Mouse (Mus musculus): ENCODE measurements around the gene Slc25a45.

The Slc25a45 gene

DNA sequence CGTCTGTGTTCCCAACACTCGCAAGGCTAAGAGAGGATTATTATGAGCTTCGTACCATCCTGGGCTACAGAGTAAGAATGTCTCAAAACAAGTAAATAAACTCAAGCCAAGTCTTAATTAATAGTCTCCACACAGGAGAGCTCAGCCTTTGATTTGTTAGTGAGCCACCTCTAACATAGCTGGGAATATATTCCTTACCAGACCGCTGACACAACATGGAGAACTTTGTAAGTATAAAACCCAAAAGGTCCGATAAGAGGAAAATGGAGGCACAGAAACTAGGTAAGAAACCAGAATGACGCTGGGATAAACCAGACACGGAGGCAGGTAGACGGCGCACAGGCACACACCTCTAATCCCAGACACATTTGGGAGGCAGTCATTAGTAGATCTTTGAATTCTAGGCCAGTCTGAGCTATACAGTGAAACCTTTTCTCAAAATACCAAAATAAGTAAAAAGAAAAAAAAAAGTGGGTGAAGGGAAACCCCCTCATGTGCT is 36.7 kb upstream of the Slc25a45 start:
- no peak for DNase-seq

DNA sequence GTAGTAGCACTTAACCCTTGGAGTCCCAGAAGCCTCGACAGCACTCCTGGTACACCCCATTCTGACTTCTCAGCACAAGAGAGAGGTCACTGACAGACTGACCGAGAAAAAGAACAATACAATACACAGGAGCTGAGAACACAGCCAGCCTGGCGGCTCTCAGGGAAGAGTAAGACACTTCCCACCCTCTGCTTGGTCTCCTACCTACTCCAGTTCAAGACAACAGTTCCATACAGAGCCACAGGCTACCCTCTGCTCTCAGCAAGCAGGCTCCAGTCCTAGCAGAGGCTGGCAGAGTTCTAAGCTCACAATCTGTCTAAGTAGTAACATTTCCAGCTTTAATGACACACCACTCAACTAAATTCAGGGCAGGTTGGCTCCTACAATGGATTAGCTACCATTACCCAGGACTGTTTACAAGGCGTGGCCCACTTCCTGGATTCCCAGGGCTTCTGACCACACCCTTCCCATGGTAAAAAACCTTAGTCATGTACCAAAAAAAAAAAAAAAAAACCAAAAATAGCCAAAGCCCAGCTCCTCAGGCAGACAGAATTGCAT is 36.1 kb upstream of the Slc25a45 start:
- DNase-seq = peak; percentile 62

DNA sequence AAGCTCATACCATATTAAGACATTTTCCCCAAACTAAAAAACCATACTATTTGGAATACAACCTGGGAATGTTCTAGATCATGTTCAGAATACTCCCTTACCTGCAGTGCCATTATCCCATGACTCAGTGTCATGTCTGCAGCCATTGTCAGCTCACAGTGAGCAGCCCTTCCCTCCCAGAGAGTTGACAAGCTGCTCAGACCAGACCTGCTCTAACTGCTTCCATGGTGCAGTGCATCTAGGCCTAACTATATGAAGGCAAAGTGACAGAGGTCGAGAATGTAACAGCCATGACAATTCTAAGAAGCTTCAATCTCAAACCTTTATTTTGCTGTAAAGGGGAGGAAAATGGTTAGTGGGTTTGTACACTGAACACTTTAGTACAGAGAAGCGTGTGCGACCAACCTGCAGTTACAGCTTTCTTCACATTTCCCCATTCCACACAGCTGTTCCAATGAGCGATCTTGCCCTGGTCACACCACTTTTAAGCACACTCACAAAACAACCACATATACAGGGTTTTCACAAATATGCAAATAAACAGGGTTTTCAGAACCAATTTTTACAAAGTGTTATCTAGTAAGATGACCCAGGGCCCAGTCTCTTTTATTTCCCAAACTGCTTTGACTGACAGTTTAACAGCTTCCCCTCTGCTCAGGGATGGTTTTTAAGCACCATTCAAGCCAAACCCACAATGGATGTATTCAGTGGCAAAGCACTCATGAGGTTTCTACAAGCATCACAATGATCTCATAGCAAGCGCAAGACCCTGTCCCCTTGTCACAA is 35.4 kb upstream of the Slc25a45 start:
- no peak for DNase-seq

DNA sequence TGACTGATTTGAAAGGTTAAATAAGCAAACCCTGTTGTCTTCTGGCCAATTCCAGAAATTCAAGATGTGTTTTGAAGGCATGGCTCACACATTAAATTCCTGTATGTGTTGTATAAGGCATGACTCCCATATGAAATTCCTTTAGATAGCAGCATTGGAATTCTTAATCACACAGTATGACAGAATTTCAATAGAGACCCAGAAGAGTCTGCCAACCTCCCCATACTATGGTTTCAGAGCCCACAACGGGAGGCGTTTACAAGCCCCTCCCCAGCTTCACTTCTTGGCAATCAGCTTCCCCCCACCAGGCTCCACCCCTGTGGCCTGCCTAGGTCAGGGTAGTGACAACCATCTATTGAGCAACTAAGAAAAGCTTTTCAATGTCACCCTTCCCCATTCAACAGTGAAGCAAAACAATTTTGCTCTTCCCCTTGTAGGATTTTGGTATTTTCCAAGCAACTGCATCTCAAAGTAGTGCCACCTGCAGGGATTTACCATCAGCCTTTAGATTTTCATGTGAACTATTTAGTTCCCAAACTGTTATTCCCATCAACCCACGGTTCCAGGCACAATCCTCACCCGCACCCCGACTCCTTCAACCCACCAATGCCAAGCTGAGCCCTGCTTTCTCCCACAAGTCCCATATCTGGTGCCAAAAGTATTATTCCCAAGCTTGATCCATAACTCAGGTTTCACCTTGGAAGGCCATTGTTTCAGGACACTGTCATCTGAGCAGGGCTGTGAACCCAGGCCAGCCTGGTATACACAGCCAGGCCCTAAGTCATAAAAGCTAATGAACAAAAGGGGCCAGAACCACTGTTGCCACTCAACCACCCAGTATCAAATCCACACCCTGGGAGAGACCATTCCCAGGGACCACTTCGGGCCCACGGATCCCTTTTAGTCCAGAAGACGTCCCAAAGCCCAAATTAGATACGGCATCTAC is 34.5 kb upstream of the Slc25a45 start:
- no peak for DNase-seq

DNA sequence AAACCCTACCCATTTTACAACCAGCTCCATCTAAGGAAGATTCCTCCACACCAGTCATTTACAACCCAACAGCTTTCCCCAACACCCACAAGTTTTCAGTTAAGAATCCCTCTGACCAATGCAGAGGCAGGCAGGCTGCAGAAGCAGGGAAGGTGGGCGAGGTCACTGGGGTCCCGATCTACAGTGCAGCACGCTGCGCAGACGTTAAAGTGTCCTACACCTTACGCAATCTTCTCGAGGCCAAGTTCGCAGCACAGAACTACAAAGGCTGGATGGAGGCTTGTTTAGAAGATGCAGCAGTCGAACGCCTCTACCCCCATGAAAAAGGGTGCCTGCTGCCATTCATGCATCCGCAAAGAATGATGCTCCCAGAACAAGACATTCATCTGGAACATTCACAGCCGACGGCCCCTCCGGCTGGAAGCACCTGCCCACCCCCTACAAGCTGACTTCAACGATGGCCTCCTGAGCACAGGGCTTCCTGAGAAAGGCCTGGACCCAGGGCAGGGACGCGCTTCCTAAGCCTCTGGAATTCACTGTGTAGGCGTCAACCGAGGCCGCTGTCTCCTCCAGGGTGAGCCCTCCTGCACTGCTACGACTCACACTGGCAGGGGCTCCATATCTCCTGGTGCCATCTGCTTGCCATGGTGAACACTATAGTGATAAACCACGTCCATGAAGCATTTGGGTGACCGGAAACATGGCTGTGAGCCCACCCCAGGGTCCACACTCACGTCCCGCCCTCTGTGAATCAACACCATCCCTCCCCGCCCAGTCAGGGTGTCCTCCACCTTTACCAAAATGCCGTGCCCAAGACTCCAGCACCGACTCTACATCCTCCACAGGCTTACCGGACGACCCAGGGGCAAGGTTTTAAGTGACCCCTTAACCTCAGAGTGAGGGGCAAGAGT is 33.6 kb upstream of the Slc25a45 start:
- no peak for DNase-seq

DNA sequence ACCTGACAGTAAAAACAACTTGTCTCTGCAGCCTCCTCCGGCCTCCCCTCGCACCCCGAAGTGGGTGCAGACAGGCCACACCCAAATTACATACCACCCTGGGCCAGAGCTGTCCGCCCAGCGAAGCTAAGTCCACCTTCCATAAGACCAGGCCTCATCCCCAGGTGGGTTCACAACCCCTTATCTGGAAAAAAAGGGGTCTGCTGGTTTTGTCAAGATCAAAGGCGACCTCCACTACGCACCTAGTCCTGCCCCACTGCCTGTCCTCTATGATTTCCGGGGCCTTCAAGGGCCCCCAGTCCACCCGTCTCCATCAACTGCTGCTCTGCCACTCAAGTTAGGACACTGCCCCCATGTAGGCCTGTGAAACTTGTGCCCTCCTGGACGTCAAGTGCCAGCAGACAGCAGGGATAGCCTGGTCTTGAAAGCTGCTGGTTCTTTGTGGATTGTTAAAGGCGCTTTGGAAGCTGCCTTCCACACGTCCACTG is 32.7 kb upstream of the Slc25a45 start:
- DNase-seq = no peak

DNA sequence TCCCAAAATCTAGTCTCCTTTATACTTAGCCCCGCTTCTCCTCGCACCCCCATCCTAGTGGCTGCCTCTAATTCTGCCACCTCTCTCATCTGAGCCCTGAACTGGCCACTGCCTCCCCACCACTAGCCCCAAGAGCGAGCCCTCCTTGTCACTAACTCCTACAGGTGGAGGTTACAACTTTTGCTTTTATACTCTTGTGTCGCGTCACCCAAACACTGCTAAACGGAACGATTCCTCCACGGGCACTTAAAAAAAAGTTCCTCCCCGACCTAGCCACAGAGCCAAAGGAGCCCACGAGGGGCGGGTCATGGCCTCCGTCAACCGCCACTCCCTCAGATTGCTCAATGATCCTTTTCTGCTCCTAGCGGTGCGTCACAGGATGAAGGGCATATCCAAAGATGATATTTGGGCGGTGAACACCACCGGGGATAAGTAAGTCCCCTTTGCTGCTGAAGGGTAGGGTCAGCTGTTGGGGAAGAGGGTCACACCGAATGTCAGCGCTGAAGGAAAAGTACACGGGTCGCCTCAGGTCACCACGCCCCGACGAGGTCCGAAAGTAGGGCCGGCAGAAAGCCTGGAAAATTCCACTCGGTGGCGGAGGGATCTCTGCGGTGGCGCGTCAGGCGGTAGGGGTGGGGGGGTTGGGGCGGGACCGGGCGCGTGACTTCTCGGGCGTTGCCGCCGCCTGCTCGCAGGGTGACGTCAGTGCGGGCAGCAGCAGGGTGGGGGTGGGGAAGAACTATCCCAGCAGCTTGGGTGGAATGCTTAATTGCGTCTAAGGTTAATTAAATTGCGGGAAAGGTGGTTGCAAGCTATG is 32.1 kb upstream of the Slc25a45 start:
- DNase-seq = peak; percentile 97

DNA sequence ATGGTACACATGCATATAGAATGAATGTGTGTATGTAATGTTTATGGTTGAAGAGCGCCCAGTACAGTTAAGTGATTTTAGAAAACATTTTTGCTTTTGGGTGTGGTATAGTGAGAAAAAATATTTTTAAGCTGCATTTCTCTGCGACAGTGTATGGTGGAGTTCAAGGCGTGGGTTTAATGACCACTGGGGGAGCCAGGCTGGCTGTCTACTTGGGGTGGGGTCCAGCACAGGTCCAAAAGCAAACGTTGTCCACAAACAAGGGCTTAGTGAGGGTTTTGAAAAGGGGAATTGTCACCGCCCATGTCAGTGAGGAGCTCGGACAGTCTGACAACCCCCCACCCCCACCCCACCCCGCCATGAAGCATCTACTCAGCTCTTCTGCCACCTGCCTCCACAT is 31.5 kb upstream of the Slc25a45 start:
- no peak for DNase-seq

DNA sequence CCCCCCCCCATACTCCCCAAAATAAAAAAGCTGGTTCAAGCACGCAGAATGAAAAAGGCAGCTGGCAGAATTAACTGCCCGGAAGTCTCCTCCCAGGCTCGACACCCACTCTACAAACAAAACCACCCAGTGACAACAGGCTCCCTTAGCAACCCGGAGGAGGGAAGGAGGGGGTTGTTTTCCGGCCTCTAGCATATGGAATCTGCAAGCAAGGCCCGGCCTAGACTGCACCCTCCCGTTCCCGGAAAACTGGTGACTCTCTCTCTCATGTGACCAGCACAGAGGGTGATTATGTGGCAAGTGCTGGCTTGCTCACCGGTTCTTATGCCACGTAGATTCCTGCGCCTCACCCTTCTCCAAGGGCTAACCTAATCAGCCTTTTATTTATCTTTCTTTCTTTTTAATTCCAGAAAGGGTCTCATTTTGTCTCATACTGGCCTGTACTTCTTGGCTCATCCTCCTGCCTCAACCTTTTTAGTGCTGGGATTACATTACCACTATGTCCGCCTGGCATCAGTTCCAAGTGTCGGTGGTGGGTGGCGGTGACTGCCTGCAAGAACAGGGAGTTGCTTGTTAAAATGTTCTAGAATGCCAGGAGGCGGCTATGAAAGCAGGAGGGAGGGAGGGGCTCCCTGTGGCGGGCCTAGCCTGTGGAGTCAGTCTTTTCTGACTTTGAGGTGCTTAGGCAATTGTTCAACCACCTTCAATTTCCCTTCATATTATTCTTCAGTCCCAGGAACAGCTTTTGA is 30.9 kb upstream of the Slc25a45 start:
- DNase-seq = peak; percentile 96

DNA sequence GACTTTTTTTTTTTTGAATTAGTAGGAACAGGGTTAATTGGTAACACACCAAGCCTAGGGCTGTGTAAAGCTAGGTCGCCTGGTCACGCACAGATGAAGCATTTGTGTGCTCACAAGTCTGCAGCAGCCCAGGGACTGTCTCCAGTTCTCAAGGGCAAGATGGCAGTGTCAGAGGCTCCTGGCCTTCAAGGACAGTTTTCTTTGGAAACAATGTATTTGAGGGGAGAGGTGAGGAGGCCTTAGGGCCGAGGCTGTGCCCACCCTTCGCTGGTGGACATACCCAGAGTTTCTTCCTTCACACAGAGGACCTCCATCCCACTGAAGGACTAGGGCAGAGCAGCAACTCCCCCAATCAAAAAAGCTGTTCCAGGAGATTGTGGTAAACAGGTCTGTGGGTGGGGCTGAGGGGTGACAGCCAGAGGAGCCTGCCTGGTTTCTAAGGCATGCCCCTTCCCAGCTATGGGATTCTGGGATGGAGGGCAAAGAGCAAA is 30.3 kb upstream of the Slc25a45 start:
- no peak for DNase-seq

DNA sequence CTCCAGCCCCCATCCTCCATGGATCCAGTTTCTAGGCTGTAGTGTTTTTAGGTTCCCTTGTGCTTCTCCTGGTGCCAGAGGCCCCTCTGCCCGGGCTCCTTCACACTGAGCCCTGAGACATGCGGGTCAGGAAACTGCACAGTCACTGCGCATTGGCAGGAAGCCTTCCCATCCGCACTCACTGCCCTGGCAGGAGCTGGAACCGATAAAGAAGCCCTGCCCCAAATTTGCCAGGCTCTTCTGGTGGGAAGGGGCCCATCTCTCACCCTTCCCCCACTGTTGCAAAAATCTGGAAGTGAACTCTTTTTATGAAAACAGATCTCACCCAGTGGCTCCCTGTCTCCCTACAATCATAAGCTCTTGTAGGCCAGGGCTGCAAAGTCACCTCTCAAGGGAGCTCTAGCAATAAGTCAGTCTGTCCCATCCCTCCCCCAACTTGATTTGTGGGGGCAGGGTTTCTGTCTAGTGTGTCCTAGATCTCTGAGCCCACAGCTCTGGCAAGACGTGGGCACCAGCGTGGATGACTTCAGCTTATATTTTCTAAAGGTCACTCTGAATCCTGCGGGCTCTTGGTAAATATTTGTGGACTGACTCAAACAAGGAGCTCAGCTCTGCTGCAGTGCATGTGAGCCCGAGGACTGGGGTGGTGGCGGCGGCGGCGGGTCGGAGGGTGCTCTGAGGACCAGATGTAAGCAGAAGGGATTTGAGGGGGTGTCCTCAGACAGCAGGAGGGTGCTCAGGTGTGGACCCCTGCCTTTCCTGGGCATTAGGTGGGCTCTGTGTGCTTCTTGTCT is 29.4 kb upstream of the Slc25a45 start:
- DNase-seq = peak; percentile 83

DNA sequence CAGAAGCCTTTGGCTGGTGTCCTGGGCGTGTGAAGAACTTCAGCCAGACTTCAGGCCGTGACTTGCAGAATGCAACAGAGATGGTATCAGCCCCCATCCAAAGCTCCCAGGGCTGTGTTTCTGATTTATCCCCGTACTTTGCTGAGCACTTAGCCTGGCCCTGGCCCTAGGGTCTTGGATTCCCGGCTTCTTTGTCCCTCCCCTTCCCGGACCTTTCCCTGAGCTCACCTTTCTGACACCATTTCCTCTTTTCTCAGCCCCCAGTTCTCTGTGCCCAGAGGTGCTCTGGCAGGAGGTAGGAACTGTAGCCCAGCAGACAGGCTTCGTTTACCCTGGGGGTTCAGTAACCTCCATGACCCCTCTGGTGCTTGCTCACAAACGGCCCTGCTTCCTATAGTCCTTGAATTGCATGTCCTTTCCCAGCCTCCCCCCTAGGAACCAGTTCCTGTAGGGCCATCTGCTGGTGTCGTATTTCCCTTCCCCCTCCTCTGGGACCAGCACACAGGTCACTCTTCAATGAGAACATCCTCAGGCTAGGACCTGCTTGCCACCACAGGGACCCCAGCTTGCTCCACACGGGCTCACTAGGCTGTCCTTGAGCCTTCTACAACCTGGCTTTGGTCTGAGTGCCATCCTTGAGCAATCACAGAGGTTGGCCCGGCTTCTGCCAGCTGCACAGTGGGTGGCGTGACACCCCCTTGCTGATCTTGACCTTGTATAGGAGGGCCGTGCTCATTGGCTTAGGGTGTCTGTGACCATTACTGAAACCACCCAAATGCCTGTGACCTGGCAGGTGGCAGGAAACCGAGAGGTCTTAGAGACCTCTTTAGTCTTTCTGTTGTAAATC is 28.6 kb upstream of the Slc25a45 start:
- no peak for DNase-seq

DNA sequence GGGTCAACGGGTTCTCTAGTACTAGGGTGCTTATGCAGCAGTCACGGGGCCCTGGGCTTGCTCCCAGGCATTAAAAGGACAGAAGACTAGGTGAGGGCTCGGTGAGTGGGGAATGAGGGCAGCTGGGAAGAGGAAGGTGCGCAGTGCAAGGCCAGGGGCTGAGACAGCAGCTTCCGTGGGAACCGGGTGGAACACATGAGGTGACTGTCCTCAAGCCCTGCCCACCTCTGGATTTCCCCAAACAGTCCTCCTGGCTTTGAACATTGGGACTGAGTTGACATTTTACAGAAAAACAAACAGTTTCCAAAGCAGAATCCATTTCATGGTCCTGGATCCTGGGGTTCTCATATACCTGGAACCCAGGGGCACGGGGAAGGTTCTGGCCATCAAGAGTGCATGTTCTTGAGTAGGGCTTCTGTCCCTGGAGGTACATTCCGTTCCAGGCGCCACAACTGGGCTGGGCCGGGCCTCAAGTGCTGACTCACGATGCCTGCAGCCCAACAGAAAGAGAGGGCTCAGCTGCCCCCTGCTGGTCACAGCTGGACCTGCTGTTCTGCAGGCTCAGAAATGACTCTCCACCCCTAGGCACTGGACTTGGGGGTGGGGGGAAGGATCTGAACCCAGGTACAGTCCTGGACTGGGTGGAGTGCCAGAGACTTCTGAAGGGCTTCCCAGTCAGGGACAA is 27.6 kb upstream of the Slc25a45 start:
- peak; percentile 96 for DNase-seq

DNA sequence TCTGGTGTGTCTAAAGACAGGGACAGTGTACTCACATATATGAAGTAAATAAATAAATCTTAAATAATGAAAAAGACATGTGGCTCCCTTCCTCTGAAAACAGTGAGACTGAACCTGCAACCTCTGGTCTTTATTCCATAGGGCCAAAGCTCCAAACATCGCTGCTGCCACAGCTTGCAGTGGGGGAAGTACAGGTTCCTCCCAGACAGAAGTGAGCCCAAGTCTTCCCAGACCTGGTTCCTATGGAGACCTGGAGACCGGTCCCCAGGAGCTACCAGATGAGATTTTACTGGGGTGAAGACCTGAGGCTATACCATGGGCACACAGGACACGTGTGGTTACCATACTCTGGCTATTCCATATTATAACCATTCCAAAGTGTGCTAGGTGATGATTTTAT is 26.7 kb upstream of the Slc25a45 start:
- no peak for DNase-seq

DNA sequence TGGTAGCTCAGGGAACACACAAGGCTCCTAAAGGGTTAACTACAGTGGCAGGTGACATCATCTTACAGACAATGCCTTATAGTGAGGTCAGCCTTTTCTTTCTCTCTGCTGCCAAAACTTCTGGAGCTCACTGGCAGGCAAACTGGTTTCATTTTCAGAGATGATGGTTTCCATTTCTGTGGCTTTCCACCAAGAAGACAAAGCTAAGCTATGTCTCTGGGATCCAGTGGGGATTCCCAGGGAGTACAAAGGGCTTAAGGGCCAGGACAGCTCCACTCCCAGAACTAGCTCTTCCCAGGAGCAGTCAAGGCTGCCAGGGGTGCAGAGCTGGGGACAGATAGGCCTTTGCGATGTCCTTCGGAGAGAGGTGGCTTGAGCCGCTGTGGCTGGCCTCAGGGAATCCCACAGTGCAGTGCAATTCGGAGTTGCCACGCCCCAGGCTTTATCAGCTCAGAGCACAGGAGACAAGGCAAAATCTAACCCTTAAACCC is 26.1 kb upstream of the Slc25a45 start:
- DNase-seq = no peak

DNA sequence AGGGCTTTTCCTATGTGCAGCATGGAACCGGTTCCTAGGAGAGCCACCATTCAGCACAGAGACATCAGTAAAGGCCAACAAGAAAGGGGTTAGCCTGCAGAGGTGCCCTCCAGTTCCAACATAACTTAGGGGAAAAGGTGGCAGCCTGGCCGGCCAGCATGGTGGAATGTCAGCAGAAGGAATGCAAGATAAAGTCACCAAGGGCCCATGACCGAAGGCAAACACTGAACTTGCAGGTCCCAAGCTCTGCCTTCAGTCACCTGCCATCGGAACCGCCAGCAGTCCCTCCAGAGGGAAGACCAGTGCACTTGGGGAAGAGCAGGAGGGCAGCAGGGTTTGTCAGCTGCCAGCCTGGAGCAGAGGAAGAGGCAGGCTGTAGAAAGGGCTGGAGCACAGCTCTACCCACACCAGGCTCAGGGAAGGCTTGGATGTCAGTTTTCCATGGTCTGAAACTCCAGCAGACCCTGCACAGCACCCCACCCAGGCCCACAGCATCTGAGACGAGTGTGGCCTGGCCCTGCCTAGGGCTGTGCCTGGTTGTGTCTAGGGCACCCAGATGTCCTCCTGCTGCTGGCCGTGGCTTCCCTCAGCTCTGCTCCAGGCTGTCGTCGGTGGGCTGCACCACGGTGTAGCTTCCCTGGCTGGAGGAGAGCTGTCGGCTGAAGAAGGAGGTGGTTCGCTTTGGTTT is 25.4 kb upstream of the Slc25a45 start:
- DNase-seq = no peak

DNA sequence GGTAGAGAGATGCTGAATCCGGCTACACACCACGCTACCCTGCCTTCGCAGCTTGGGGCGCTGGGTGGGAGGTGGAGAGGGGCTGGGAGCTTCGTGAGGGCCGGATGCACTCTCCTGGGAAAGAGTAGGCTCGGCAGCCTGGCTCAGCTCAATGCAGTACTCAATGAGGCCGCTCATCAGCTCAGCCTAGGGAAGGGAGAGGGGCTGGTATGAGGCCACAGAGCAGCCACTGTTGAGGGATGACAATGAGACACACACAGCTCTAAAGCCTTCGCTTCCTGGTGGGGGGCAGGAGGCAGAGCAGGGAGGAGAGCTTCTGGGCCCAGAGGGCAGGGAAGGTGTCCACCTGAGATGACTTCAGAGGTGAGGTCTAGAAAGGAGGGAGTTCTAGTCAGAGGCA is 21.0 kb upstream of the Slc25a45 start:
- DNase-seq = no peak
